Mouse (Mus musculus): ENCODE data around the gene Plekhh2.

- TF ChIP-seq POLR2A (IDR thresholded peaks at IDR 0.05; ENCODE audit: insufficient read depth, low read depth, low read length) (no peak), EP300 (IDR thresholded peaks at IDR 0.05; ENCODE audit: insufficient read depth, low read depth, low read length) (no peak)
Observed at GRCm38 (mm10) chr17:84626857-84627305, 115.2 kb downstream of the Plekhh2 start.

Data from heart, adult 2 months (tissue).